Mouse (Mus musculus) ES-Bruce4 (cell line): ENCODE data around the gene Gsta1.

Experiments used
- CTCF ChIP-seq: IDR thresholded peaks from one replicate; pipeline ENCODE4 v1.8.1; 2011; ENCODE audit warnings: low read depth, low read length
- EP300 ChIP-seq: IDR thresholded peaks from 2 replicates; pipeline ENCODE4 v1.6.1; 2011; ENCODE audit warnings: low read depth, low read length; ENCODE audit not compliant: insufficient read depth

DNA sequence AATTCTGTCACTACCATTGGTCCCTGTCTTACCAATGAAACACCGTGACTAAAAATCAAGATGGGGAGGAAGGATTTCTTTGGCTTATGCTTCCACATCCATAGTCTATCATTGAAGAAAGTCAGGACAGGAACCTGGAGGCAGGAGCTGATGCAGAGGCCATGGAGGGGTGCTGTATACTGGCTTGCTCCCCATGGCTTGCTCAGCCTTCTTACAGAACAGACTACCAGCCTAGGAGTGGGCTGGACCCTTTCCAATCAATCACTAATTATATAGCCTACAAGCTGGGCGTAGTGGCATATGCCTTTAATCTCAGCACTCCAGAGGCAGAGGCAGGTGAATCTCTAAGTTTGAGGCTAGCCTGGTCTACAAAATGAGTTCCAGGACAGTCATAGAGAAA lies 19.6 kb upstream of the Gsta1 start:
- TF ChIP-seq CTCF = no peak
- no peak for TF ChIP-seq EP300
